Mouse (Mus musculus) CH12.LX (cell line): ENCODE data around the gene Phldb1. TPM values are rescaled to one million over a fixed set of nuclear protein-coding genes. Genes with fewer than 3 reads are reported as not detected.
A peak's percentile ranks its signal among the peaks of the same experiment; 100 is the strongest.

Experiments used
- DNase-seq: peaks from one replicate; pipeline ENCODE4 v3.0.0-alpha.2; 2013; ENCODE audit errors: extremely low read depth
- H3K27ac ChIP-seq: 2 replicates; pipeline ENCODE4 v1.5.1; 2012; ENCODE audit warnings: low read depth, mild to moderate bottlenecking, control low read depth, moderate library complexity; ENCODE audit not compliant: insufficient read depth
- H3K27me3 ChIP-seq: replicated peaks from 2 replicates; pipeline ENCODE3; 2012; ENCODE audit warnings: inconsistent platforms
- H3K36me3 ChIP-seq, 2 experiments: replicated peaks in 1 of 2; 2 replicates each; pipeline versions ENCODE3 to v1.6.1; 2012; ENCODE audit warnings: inconsistent platforms in 1 of 2, low read length in 1 of 2, mild to moderate bottlenecking in 1 of 2, mixed read lengths in 1 of 2, moderate library complexity in 1 of 2; ENCODE audit not compliant: control insufficient read depth in 1 of 2, insufficient read depth in 1 of 2
- H3K4me1 ChIP-seq, 2 experiments: 2 replicates each; pipeline ENCODE4 v1.6.1; 2012; ENCODE audit warnings: inconsistent platforms in 1 of 2, moderate library complexity in 1 of 2; ENCODE audit not compliant: insufficient read depth in 2 of 2, control insufficient read depth in 1 of 2
- H3K4me2 ChIP-seq: 2 replicates; pipeline ENCODE4 v1.6.1; 2012; ENCODE audit warnings: low read depth, mild to moderate bottlenecking, control low read depth; ENCODE audit not compliant: poor library complexity, insufficient read depth, severe bottlenecking
- H3K4me3 ChIP-seq, 3 experiments: fragments of 150-350 bp in 1 of 3; sonication (generic) in 1 of 3; replicated peaks in 1 of 3; 2 replicates each; pipeline versions ENCODE3 to v1.5.1; 2011 to 2012; ENCODE audit warnings: low read depth in 2 of 3, low read length in 2 of 3, mild to moderate bottlenecking in 2 of 3, moderate library complexity in 2 of 3, control low read depth in 1 of 3, improper control_type of control experiment in 1 of 3, inconsistent platforms in 1 of 3, mixed read lengths in 1 of 3; ENCODE audit not compliant: poor library complexity in 1 of 3
- H3K79me2 ChIP-seq: replicated peaks from 2 replicates; pipeline ENCODE4 v1.6.1; 2012; ENCODE audit warnings: mild to moderate bottlenecking, moderate library complexity; ENCODE audit not compliant: control insufficient read depth, poor library complexity, insufficient read depth, severe bottlenecking; ENCODE audit errors: extremely low read depth
- H3K9ac ChIP-seq: 2 replicates; pipeline ENCODE4 v1.6.1; 2012; ENCODE audit warnings: low read depth, mild to moderate bottlenecking, control low read depth, moderate library complexity; ENCODE audit not compliant: insufficient read depth
- H3K9me3 ChIP-seq: replicated peaks from 2 replicates; pipeline ENCODE3; 2012; ENCODE audit warnings: low read length, inconsistent platforms, mixed read lengths
- BHLHE40 ChIP-seq: IDR thresholded peaks from 2 replicates; pipeline ENCODE4 v1.6.1; 2011; ENCODE audit warnings: mild to moderate bottlenecking, low read depth, low read length, improper control_type of control experiment
- CHD1 ChIP-seq: IDR thresholded peaks from 2 replicates; pipeline ENCODE4 v1.6.1; 2012; ENCODE audit warnings: low read depth, low read length, improper control_type of control experiment, inconsistent platforms
- E2F4 ChIP-seq: IDR thresholded peaks from 2 replicates; pipeline ENCODE4 v1.6.1; 2011; ENCODE audit warnings: low read depth, low read length, improper control_type of control experiment; ENCODE audit not compliant: insufficient replicate concordance
- EP300 ChIP-seq: IDR thresholded peaks from 2 replicates; pipeline ENCODE4 v1.6.1; 2011; ENCODE audit warnings: low read length, improper control_type of control experiment
- ETS1 ChIP-seq: conservative IDR thresholded peaks from 2 replicates; pipeline ENCODE4 v1.6.1; 2012; ENCODE audit warnings: low read depth, mild to moderate bottlenecking, inconsistent platforms, low read length, improper control_type of control experiment, moderate library complexity
- HCFC1 ChIP-seq: IDR thresholded peaks from 2 replicates; pipeline ENCODE4 v1.6.1; 2012; ENCODE audit warnings: low read depth, mild to moderate bottlenecking, inconsistent platforms, low read length, improper control_type of control experiment
- IRF4 ChIP-seq: IDR thresholded peaks from 2 replicates; pipeline ENCODE4 v1.6.1; 2014; ENCODE audit warnings: low read depth, mild to moderate bottlenecking, inconsistent platforms, low read length, improper control_type of control experiment
- JUND ChIP-seq: conservative IDR thresholded peaks from 2 replicates; pipeline ENCODE4 v1.6.1; 2011; ENCODE audit warnings: low read depth, low read length, improper control_type of control experiment
- MAX ChIP-seq: IDR thresholded peaks from 2 replicates; pipeline ENCODE4 v1.6.1; 2011; ENCODE audit warnings: low read length, improper control_type of control experiment
- MAZ ChIP-seq: IDR thresholded peaks from 2 replicates; pipeline ENCODE4 v1.6.1; 2012; ENCODE audit warnings: low read depth, mild to moderate bottlenecking, inconsistent platforms, low read length, improper control_type of control experiment, moderate library complexity
- MEF2A ChIP-seq: IDR thresholded peaks from 2 replicates; pipeline ENCODE4 v1.6.1; 2014; ENCODE audit warnings: low read depth, mild to moderate bottlenecking, inconsistent platforms, low read length, improper control_type of control experiment, borderline replicate concordance
- MYC ChIP-seq: IDR thresholded peaks from 2 replicates; pipeline ENCODE4 v1.6.1; 2011; ENCODE audit warnings: low read depth, mild to moderate bottlenecking, improper control_type of control experiment, low read length
- NELFE ChIP-seq: IDR thresholded peaks from 2 replicates; pipeline ENCODE4 v1.6.1; 2011; ENCODE audit warnings: low read depth, low read length, improper control_type of control experiment
- NRF1 ChIP-seq: IDR thresholded peaks from 2 replicates; pipeline ENCODE4 v1.6.1; 2014; ENCODE audit warnings: low read depth, mild to moderate bottlenecking, inconsistent platforms, low read length, improper control_type of control experiment, moderate library complexity
- PAX5 ChIP-seq: IDR thresholded peaks from 2 replicates; pipeline ENCODE4 v1.6.1; 2012; ENCODE audit warnings: low read length, inconsistent platforms, mixed read lengths
- POLR2A ChIP-seq: IDR thresholded peaks from 2 replicates; pipeline ENCODE4 v1.6.1; 2011; ENCODE audit warnings: low read depth, mild to moderate bottlenecking, improper control_type of control experiment, low read length
- RAD21 ChIP-seq: IDR thresholded peaks from 2 replicates; pipeline ENCODE4 v1.6.1; 2011; ENCODE audit warnings: low read depth, mild to moderate bottlenecking, low read length, improper control_type of control experiment, moderate library complexity
- RCOR1 ChIP-seq: conservative IDR thresholded peaks from 2 replicates; pipeline ENCODE4 v1.6.1; 2012; ENCODE audit warnings: low read depth, mild to moderate bottlenecking, inconsistent platforms, low read length, improper control_type of control experiment
- SIN3A ChIP-seq: IDR thresholded peaks from 2 replicates; pipeline ENCODE4 v1.6.1; 2012; ENCODE audit warnings: low read length, improper control_type of control experiment, inconsistent platforms
- TCF12 ChIP-seq: IDR thresholded peaks from 2 replicates; pipeline ENCODE4 v1.6.1; 2014; ENCODE audit warnings: low read depth, mild to moderate bottlenecking, inconsistent platforms, low read length, improper control_type of control experiment
- USF2 ChIP-seq: conservative IDR thresholded peaks from 2 replicates; pipeline ENCODE4 v1.6.1; 2011; ENCODE audit warnings: low read depth, low read length, improper control_type of control experiment
- ZMIZ1 ChIP-seq: IDR thresholded peaks from 2 replicates; pipeline ENCODE4 v1.6.1; 2012; ENCODE audit warnings: low read depth, mild to moderate bottlenecking, inconsistent platforms, low read length, improper control_type of control experiment
- ZNF384 ChIP-seq: IDR thresholded peaks from 2 replicates; pipeline ENCODE4 v1.6.1; 2012; ENCODE audit warnings: low read depth, low read length, improper control_type of control experiment, inconsistent platforms
- dilution Hi-C: fragments of 300-500 bp; cut with MboI; formaldehyde crosslinking; loops from 2 replicates; pipeline ENCODE4 v1.14.3; 2020; ENCODE audit warnings: low sequenced_read_pairs; ENCODE audit not compliant: extremely low pct_unique_long_range_greater_than_20kb, extremely low pct_ligation_motif_present
- in situ Hi-C: fragments of 300-500 bp; cut with MboI; formaldehyde crosslinking; loops from 3 replicates; pipeline ENCODE4 v1.14.3; 2019; ENCODE audit warnings: low sequenced_read_pairs, low pct_ligation_motif_present, low pct_unique_long_range_greater_than_20kb, mixed read lengths
- polyA plus RNA-seq: library from polyadenylated mRNA; unstranded; fragments of >175 nt; gene quantifications from 2 replicates; pipeline ENCODE4 v1.2.1, GENCODE M21; 2012; ENCODE audit warnings: low read depth; ENCODE audit not compliant: insufficient read length
- total RNA-seq, 2 experiments: library from RNA; depleted of rRNA; stranded (reverse); fragments of 300-350 nt in 1 of 2; fragments of >200 nt in 1 of 2; gene quantifications; 2 replicates each; pipeline ENCODE4 v1.2.3; 2012 to 2014

Phldb1 gene
- total and polyA plus RNA-seq, 3 experiments = 7.9 to 15.1 (median 14.6) TPM

DNA sequence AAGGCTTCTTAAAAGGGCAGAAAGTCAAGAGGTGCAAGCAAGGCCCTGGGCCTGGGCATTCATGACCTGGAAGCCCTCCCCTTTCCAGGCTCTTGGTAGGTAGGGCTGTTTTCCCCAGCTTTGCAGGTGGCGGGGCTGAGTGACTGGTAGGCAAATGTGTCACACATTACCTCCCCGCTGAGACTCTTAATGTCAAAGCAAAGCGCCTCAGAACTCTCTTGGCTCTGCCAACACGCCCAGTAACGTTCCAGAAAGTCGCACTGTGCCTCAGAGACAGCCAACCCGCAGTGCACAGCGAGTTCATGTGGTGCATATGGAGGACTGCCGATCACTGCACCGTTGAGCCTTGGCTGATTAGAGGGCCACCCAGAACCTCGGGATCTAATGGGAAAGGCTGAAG is 41.9 kb downstream of the Phldb1 start:
- Histone ChIP-seq H3K27me3 (no peaks in the 10 kb centered on the region), H3K9me3 (no peaks in the 10 kb centered on the region), H3K4me3 (no peak overlapping the region), H3K79me2 (no peaks in the 10 kb centered on the region), H3K27ac (peak overlapping the region; percentile 65), H3K36me3 (peaks cover 12 to 71% of the 10 kb centered on the region in 2 experiments), H3K9ac (no peak overlapping the region), H3K4me1 (peaks cover 19 to 48% of the 10 kb centered on the region in 2 experiments; a peak in 3 of 4 replicates), H3K4me2 (no peak overlapping the region)
- DNase-seq = peak; percentile 71
- in situ Hi-C loops (no loop called here), dilution Hi-C loops (no loop called here)
- TF ChIP-seq EP300 (no peak), ZMIZ1 (no peak), CHD1 (no peak), NRF1 (no peak), POLR2A (no peak), SIN3A (no peak), ZNF384 (no peak), MAX (no peak), E2F4 (no peak), MAZ (no peak), NELFE (no peak), ETS1 (no peak), RCOR1 (no peak), BHLHE40 (no peak), IRF4 (no peak)

DNA sequence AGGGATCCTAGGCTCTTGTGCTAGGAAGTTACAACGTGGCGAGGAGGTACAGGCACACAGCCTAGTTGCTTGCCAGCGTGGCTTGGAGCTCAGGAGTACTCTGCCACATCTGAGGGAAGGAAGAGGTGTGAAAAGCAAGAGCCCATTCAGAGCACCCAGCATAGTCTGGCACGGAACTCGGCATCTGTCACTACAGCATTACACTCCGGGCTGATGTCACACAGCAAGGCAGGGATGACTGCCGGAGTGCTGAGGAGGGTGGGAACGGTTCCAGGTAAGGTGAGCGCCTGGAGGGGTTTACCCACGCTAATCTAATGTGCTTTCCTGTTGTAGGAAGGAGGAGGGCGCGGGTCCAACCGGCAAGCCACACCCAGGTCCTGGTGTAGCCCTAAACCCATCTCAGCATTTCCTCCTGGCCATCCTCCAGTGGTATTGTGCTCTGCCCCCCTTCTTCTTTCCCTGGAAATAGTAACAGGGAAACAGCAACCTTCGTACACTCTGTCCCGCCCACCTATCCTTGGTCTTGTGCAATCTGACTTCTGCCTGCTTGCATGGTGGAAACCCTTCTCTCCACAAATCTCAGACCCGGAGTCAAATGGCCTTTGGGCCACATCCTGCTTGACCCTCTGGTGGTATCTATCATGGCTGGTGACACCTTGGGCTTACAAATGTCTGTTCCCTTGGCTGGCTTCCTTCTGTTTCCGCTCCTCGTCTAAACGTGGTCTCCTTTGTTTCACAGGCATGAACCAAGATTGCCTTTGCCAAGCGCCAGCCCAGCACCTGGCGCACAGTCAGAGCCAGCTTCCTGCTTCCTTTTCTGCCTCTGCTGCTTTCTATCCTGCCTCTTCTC is 43.1 kb downstream of the Phldb1 start:
- Histone ChIP-seq H3K27me3 (no peaks in the 10 kb centered on the region), H3K79me2 (no peaks in the 10 kb centered on the region), H3K27ac (no peak overlapping the region), H3K9me3 (no peaks in the 10 kb centered on the region), H3K4me1 (peaks cover 19 to 48% of the 10 kb centered on the region in 2 experiments; a peak in 3 of 4 replicates), H3K4me2 (no peak overlapping the region), H3K36me3 (peaks cover 5 to 71% of the 10 kb centered on the region in 2 experiments), H3K4me3 (no peak overlapping the region), H3K9ac (no peak overlapping the region)
- dilution Hi-C loops = no loop called here
- TF ChIP-seq POLR2A (no peak), MYC (no peak), ZMIZ1 (no peak), BHLHE40 (no peak), JUND (no peak), RAD21 (no peak), ETS1 (no peak), PAX5 (no peak), EP300 (no peak), HCFC1 (no peak), TCF12 (no peak), USF2 (no peak), MEF2A (no peak), E2F4 (no peak)
- in situ Hi-C loops = no loop called here
- DNase-seq = peak; percentile 33
